Mouse (Mus musculus): ENCODE data around the gene Abcb4. TPM values are rescaled to one million over a fixed set of nuclear protein-coding genes. Genes with fewer than 3 reads are reported as not detected.
A peak's percentile ranks its signal among the peaks of the same experiment; 100 is the strongest.

Gene Abcb4
- polyA plus RNA-seq, 1 experiment from 2014 or later = 0.96 TPM

- no peak overlapping the region for H3K27ac ChIP-seq (ENCODE audit: low read depth, low read length)
- ATAC-seq (ENCODE audit: low read depth) = no peak
- no peak overlapping the region for H3K4me3 ChIP-seq (ENCODE audit: low read depth, low read length)
- H3K9ac ChIP-seq (replicated peaks; ENCODE audit: low read depth, low read length) = no peak overlapping the region
- no peaks in the 10 kb centered on the region for H3K9me3 ChIP-seq (ENCODE audit: control insufficient read depth, low read length)
- H3K27me3 ChIP-seq (ENCODE audit: control insufficient read depth, insufficient read depth, low read length) = no peaks in the 10 kb centered on the region
- no peaks in the 10 kb centered on the region for H3K4me1 ChIP-seq (ENCODE audit: control insufficient read depth, insufficient read depth, low read length)
- H3K4me2 ChIP-seq (ENCODE audit: low read depth, low read length) = no peak overlapping the region
- H3K36me3 ChIP-seq (ENCODE audit: control insufficient read depth, insufficient read depth, low read length) = no peaks in the 10 kb centered on the region
- 91% methylated on average over 3 of the region's 3 CpGs for WGBS
These were observed 50.3 kb downstream of the Abcb4 start for GRCm38 (mm10) chr5:8943836-8944235.

DNA sequence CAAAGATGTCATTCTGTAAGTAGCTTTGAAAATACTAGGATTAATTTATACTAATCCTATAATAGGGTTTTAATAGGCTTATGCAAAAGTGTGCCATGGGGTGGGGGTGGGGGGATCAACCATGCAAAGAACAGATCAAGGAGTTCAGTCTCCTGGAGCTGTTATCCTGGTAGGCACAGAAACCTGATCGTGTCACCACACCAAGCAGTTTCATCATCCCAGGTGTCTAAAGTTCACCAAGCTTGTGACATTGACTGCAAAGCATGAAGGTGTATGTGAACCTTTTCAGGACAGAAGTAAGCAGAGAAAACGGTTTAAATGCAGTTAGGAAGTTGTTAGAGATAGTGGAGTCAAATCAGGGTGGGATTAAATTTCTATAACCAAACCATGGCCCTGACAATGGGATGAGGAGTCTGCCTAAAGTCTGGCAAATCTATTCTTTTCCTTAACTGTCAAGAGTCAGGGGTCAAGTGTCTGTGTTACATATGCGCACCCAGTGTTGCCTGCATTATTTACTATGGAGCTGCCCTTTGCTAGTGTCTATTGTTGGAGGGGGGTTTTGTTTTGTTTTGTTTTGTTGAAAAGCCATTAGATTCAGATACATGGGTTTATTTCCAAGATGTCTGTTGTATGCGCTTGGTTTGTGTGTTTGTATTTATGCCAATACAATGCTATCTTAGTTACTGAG, 54.0 kb downstream of the Abcb4 start:
- H3K27ac ChIP-seq (ENCODE audit: low read depth, low read length) = no peak overlapping the region
- WGBS = 77% methylated on average over 4 of the region's 4 CpGs
- no peak overlapping the region for H3K9ac ChIP-seq (replicated peaks; ENCODE audit: low read depth, low read length)
- no peaks in the 10 kb centered on the region for H3K36me3 ChIP-seq (ENCODE audit: control insufficient read depth, insufficient read depth, low read length)
- no peaks in the 10 kb centered on the region for H3K9me3 ChIP-seq (ENCODE audit: control insufficient read depth, low read length)
- no peak for ATAC-seq (ENCODE audit: low read depth)
- no peaks in the 10 kb centered on the region for H3K4me1 ChIP-seq (ENCODE audit: control insufficient read depth, insufficient read depth, low read length)
- H3K27me3 ChIP-seq (ENCODE audit: control insufficient read depth, insufficient read depth, low read length) = no peaks in the 10 kb centered on the region
- H3K4me3 ChIP-seq (ENCODE audit: low read depth, low read length) = no peak overlapping the region
- H3K4me2 ChIP-seq (ENCODE audit: low read depth, low read length) = no peak overlapping the region

DNA sequence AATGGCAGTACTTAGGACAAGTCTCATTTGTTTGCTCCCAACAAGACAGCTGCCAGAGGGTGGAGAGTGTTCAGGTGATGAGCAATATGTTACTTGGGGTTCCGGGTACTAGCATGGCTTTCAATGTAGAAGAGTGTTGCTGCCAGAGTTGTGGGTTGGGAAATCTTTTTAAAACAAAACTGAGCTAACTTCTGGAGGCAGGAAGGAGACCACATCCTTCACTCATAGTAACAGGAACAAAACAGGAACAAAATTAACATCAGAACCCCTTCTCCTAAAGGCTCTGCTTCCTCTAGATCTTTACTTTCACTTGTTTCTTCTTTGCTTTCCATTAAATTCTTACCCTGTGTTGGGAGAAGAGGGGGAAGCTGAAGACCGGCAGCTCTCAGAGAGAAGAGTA, 60.1 kb downstream of the Abcb4 start:
- H3K4me2 ChIP-seq (ENCODE audit: low read depth, low read length) = no peak overlapping the region
- no peak overlapping the region for H3K9ac ChIP-seq (replicated peaks; ENCODE audit: low read depth, low read length)
- 93% methylated on average over 2 of the region's 2 CpGs for WGBS
- ATAC-seq (ENCODE audit: low read depth) = no peak
- H3K27ac ChIP-seq (ENCODE audit: low read depth, low read length) = no peak overlapping the region
- no peaks in the 10 kb centered on the region for H3K27me3 ChIP-seq (ENCODE audit: control insufficient read depth, insufficient read depth, low read length)
- no peaks in the 10 kb centered on the region for H3K36me3 ChIP-seq (ENCODE audit: control insufficient read depth, insufficient read depth, low read length)
- no peaks in the 10 kb centered on the region for H3K4me1 ChIP-seq (ENCODE audit: control insufficient read depth, insufficient read depth, low read length)
- H3K4me3 ChIP-seq (ENCODE audit: low read depth, low read length) = no peak overlapping the region
- no peaks in the 10 kb centered on the region for H3K9me3 ChIP-seq (ENCODE audit: control insufficient read depth, low read length)

GRCm38 (mm10) chr5:8955544-8955943, 62.0 kb downstream of the Abcb4 start:
- ATAC-seq (ENCODE audit: low read depth) = no peak
- H3K4me3 ChIP-seq (ENCODE audit: low read depth, low read length) = no peak overlapping the region
- H3K9ac ChIP-seq (replicated peaks; ENCODE audit: low read depth, low read length) = no peak overlapping the region
- no peak overlapping the region for H3K27ac ChIP-seq (ENCODE audit: low read depth, low read length)
- H3K27me3 ChIP-seq (ENCODE audit: control insufficient read depth, insufficient read depth, low read length) = no peaks in the 10 kb centered on the region
- no peaks in the 10 kb centered on the region for H3K36me3 ChIP-seq (ENCODE audit: control insufficient read depth, insufficient read depth, low read length)
- no peaks in the 10 kb centered on the region for H3K9me3 ChIP-seq (ENCODE audit: control insufficient read depth, low read length)
- 92% methylated on average over 3 of the region's 3 CpGs for whole genome bisulfite sequencing
- H3K4me2 ChIP-seq (ENCODE audit: low read depth, low read length) = no peak overlapping the region
- H3K4me1 ChIP-seq (ENCODE audit: control insufficient read depth, insufficient read depth, low read length) = no peaks in the 10 kb centered on the region

GRCm38 (mm10) chr5:8960534-8960933, 67.0 kb downstream of the Abcb4 start:
- Histone ChIP-seq H3K4me1 (ENCODE audit: control insufficient read depth, insufficient read depth, low read length) (no peaks in the 10 kb centered on the region), H3K9me3 (ENCODE audit: control insufficient read depth, low read length) (no peaks in the 10 kb centered on the region), H3K4me3 (ENCODE audit: low read depth, low read length) (no peak overlapping the region), H3K9ac (replicated peaks; ENCODE audit: low read depth, low read length) (no peak overlapping the region), H3K27ac (ENCODE audit: low read depth, low read length) (no peak overlapping the region), H3K27me3 (ENCODE audit: control insufficient read depth, insufficient read depth, low read length) (no peaks in the 10 kb centered on the region), H3K36me3 (ENCODE audit: control insufficient read depth, insufficient read depth, low read length) (peaks cover 17% of the 10 kb centered on the region), H3K4me2 (ENCODE audit: low read depth, low read length) (no peak overlapping the region)
- 86% methylated on average over 4 of the region's 4 CpGs for WGBS
- peak; percentile 28; the same call in 1 of the 2 replicates for ATAC-seq (ENCODE audit: low read depth)

- peaks cover 31% of the 10 kb centered on the region for H3K36me3 ChIP-seq (ENCODE audit: control insufficient read depth, insufficient read depth, low read length)
- no peak overlapping the region for H3K4me2 ChIP-seq (ENCODE audit: low read depth, low read length)
- ATAC-seq (ENCODE audit: low read depth) = no peak
- no peaks in the 10 kb centered on the region for H3K4me1 ChIP-seq (ENCODE audit: control insufficient read depth, insufficient read depth, low read length)
- H3K27me3 ChIP-seq (ENCODE audit: control insufficient read depth, insufficient read depth, low read length) = no peaks in the 10 kb centered on the region
- no peaks in the 10 kb centered on the region for H3K9me3 ChIP-seq (ENCODE audit: control insufficient read depth, low read length)
- no peak overlapping the region for H3K27ac ChIP-seq (ENCODE audit: low read depth, low read length)
- 99% methylated on average over 5 of the region's 5 CpGs for WGBS
- no peak overlapping the region for H3K4me3 ChIP-seq (ENCODE audit: low read depth, low read length)
- no peak overlapping the region for H3K9ac ChIP-seq (replicated peaks; ENCODE audit: low read depth, low read length)
These were observed 71.0 kb downstream of the Abcb4 start for GRCm38 (mm10) chr5:8964487-8964886.

DNA sequence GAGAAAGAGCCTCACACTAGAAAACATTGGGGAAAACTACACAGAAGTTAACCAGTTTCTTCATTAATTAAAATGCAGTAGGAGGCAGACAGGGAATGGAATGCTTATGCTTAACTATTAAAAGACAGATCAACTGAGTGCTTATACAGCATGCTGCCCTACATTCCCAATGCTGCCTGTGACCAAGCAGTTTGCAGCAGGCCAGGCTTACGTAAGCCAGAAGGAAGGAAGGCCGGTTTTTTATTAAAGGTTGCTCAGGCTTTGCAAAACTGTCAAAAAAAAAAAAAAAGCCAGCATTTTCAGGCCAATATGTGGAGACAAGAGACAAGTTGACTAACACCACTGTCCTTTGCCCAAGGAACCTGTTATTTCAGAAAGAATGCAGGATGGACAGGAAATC, 77.2 kb downstream of the Abcb4 start:
- Histone ChIP-seq H3K27me3 (ENCODE audit: control insufficient read depth, insufficient read depth, low read length) (no peaks in the 10 kb centered on the region), H3K9ac (replicated peaks; ENCODE audit: low read depth, low read length) (no peak overlapping the region), H3K4me1 (ENCODE audit: control insufficient read depth, insufficient read depth, low read length) (no peaks in the 10 kb centered on the region), H3K27ac (ENCODE audit: low read depth, low read length) (no peak overlapping the region), H3K36me3 (ENCODE audit: control insufficient read depth, insufficient read depth, low read length) (peaks cover 21% of the 10 kb centered on the region), H3K9me3 (ENCODE audit: control insufficient read depth, low read length) (no peaks in the 10 kb centered on the region), H3K4me3 (ENCODE audit: low read depth, low read length) (no peak overlapping the region), H3K4me2 (ENCODE audit: low read depth, low read length) (no peak overlapping the region)
- no peak for ATAC-seq (ENCODE audit: low read depth)
- whole genome bisulfite sequencing = 98% methylated on average over 2 of the region's 2 CpGs

DNA sequence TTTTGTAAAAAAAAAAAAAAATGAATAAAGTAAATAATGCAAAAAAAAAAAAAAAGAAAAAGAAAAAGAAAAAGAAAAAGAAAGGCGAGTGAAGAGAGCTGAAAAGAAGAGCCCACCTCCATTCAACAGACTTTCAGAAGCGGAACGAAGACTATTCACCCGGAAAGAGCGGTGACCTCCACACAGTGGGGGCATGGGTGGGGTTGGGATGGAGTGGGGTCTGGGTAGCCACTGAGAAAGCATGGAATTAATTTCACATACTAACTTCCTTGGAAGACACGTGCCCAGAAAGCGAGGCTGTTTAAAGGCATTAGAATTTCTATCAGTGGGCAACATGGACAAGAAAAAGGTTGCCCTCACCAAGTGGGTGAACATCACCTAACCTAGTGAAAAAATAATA, 78.8 kb downstream of the Abcb4 start:
- H3K4me1 ChIP-seq (ENCODE audit: control insufficient read depth, insufficient read depth, low read length) = no peaks in the 10 kb centered on the region
- no peak overlapping the region for H3K9ac ChIP-seq (replicated peaks; ENCODE audit: low read depth, low read length)
- peaks cover 20% of the 10 kb centered on the region for H3K36me3 ChIP-seq (ENCODE audit: control insufficient read depth, insufficient read depth, low read length)
- 44% methylated on average over 7 of the region's 7 CpGs for WGBS
- no peak for ATAC-seq (ENCODE audit: low read depth)
- H3K9me3 ChIP-seq (ENCODE audit: control insufficient read depth, low read length) = no peaks in the 10 kb centered on the region
- no peak overlapping the region for H3K4me3 ChIP-seq (ENCODE audit: low read depth, low read length)
- H3K27ac ChIP-seq (ENCODE audit: low read depth, low read length) = no peak overlapping the region
- no peaks in the 10 kb centered on the region for H3K27me3 ChIP-seq (ENCODE audit: control insufficient read depth, insufficient read depth, low read length)
- H3K4me2 ChIP-seq (ENCODE audit: low read depth, low read length) = no peak overlapping the region

- Histone ChIP-seq H3K36me3 (ENCODE audit: control insufficient read depth, insufficient read depth, low read length) (peaks cover 9% of the 10 kb centered on the region), H3K9me3 (ENCODE audit: control insufficient read depth, low read length) (no peaks in the 10 kb centered on the region), H3K4me2 (ENCODE audit: low read depth, low read length) (no peak overlapping the region), H3K27me3 (ENCODE audit: control insufficient read depth, insufficient read depth, low read length) (no peaks in the 10 kb centered on the region), H3K4me1 (ENCODE audit: control insufficient read depth, insufficient read depth, low read length) (no peaks in the 10 kb centered on the region), H3K27ac (ENCODE audit: low read depth, low read length) (no peak overlapping the region), H3K9ac (replicated peaks; ENCODE audit: low read depth, low read length) (no peak overlapping the region), H3K4me3 (ENCODE audit: low read depth, low read length) (no peak overlapping the region)
- ATAC-seq (ENCODE audit: low read depth) = no peak
These were observed 81.2 kb downstream of the Abcb4 start for GRCm38 (mm10) chr5:8974721-8975120.
